Mouse (Mus musculus): ENCODE data around the gene Ipmk. TPM values are rescaled to one million over a fixed set of nuclear protein-coding genes. Genes with fewer than 3 reads are reported as not detected.
A peak's percentile ranks its signal among the peaks of the same experiment; 100 is the strongest.

Gene Ipmk
- polyA plus RNA-seq, 1 experiment = 17.5 TPM

GRCm38 (mm10) chr10:71361044-71361443 is 13.5 kb downstream of the Ipmk start:
- no peaks in the 10 kb centered on the region for H3K27me3 ChIP-seq (ENCODE audit: control insufficient read depth, insufficient read depth, low read length)
- TF ChIP-seq CTCF (IDR thresholded peaks at IDR 0.05; ENCODE audit: borderline replicate concordance, insufficient read depth, low read depth, low read length) (no peak), POLR2A (IDR thresholded peaks at IDR 0.05; ENCODE audit: borderline replicate concordance, insufficient read depth, low read length) (no peak)
- H3K4me3 ChIP-seq (replicated peaks; ENCODE audit: insufficient read depth, low read depth, low read length) = no peak overlapping the region
- no peak overlapping the region for H3K27ac ChIP-seq (ENCODE audit: insufficient read depth, low read length)
- H3K4me1 ChIP-seq (ENCODE audit: control insufficient read depth, insufficient read depth, low read length) = peaks cover 3% of the 10 kb centered on the region
- DNase-seq = no peak
- WGBS = 44% methylated on average over 7 of the region's 7 CpGs

- Histone ChIP-seq H3K4me1 (ENCODE audit: control insufficient read depth, insufficient read depth, low read length) (peaks cover 3% of the 10 kb centered on the region; the same call in 1 of the 2 replicates), H3K27ac (ENCODE audit: insufficient read depth, low read length) (no peak overlapping the region), H3K4me3 (replicated peaks; ENCODE audit: insufficient read depth, low read depth, low read length) (peak overlapping the region; percentile 8), H3K27me3 (ENCODE audit: control insufficient read depth, insufficient read depth, low read length) (no peaks in the 10 kb centered on the region)
- no peak for DNase-seq
- WGBS = 18% methylated on average over 18 of the region's 18 CpGs
- TF ChIP-seq POLR2A (IDR thresholded peaks at IDR 0.05; ENCODE audit: borderline replicate concordance, insufficient read depth, low read length) = no peak
- TF ChIP-seq CTCF (IDR thresholded peaks at IDR 0.05; ENCODE audit: borderline replicate concordance, insufficient read depth, low read depth, low read length) = no peak
These were observed 14.4 kb downstream of the Ipmk start for GRCm38 (mm10) chr10:71361836-71362562.

- Histone ChIP-seq H3K4me1 (ENCODE audit: control insufficient read depth, insufficient read depth, low read length) (peaks cover 3% of the 10 kb centered on the region; the same call in 1 of the 2 replicates), H3K4me3 (replicated peaks; ENCODE audit: insufficient read depth, low read depth, low read length) (no peak overlapping the region), H3K27ac (ENCODE audit: insufficient read depth, low read length) (no peak overlapping the region), H3K27me3 (ENCODE audit: control insufficient read depth, insufficient read depth, low read length) (no peaks in the 10 kb centered on the region)
- 73% methylated on average over 8 of the region's 8 CpGs for WGBS
- TF ChIP-seq CTCF (IDR thresholded peaks at IDR 0.05; ENCODE audit: borderline replicate concordance, insufficient read depth, low read depth, low read length) = no peak
- no peak for TF ChIP-seq POLR2A (IDR thresholded peaks at IDR 0.05; ENCODE audit: borderline replicate concordance, insufficient read depth, low read length)
- DNase-seq = no peak
These were observed 15.9 kb downstream of the Ipmk start for GRCm38 (mm10) chr10:71363440-71363839.

- Histone ChIP-seq H3K27ac (ENCODE audit: insufficient read depth, low read length) (no peak overlapping the region), H3K27me3 (ENCODE audit: control insufficient read depth, insufficient read depth, low read length) (no peaks in the 10 kb centered on the region), H3K4me1 (ENCODE audit: control insufficient read depth, insufficient read depth, low read length) (peaks cover 3% of the 10 kb centered on the region; the same call in 1 of the 2 replicates), H3K4me3 (replicated peaks; ENCODE audit: insufficient read depth, low read depth, low read length) (no peak overlapping the region)
- TF ChIP-seq POLR2A (IDR thresholded peaks at IDR 0.05; ENCODE audit: borderline replicate concordance, insufficient read depth, low read length) = no peak
- no peak for TF ChIP-seq CTCF (IDR thresholded peaks at IDR 0.05; ENCODE audit: borderline replicate concordance, insufficient read depth, low read depth, low read length)
- WGBS = 91% methylated on average over 10 of the region's 10 CpGs
- no peak for DNase-seq
These were observed 16.3 kb downstream of the Ipmk start for GRCm38 (mm10) chr10:71363858-71364257.

GRCm38 (mm10) chr10:71368128-71368940 is 20.8 kb downstream of the Ipmk start:
- no peak for TF ChIP-seq CTCF (IDR thresholded peaks at IDR 0.05; ENCODE audit: borderline replicate concordance, insufficient read depth, low read depth, low read length)
- no peak for TF ChIP-seq POLR2A (IDR thresholded peaks at IDR 0.05; ENCODE audit: borderline replicate concordance, insufficient read depth, low read length)
- WGBS = 87% methylated on average over 16 of the region's 16 CpGs
- H3K4me1 ChIP-seq (ENCODE audit: control insufficient read depth, insufficient read depth, low read length) = no peaks in the 10 kb centered on the region
- no peaks in the 10 kb centered on the region for H3K27me3 ChIP-seq (ENCODE audit: control insufficient read depth, insufficient read depth, low read length)
- H3K4me3 ChIP-seq (replicated peaks; ENCODE audit: insufficient read depth, low read depth, low read length) = no peak overlapping the region
- DNase-seq = no peak
- no peak overlapping the region for H3K27ac ChIP-seq (ENCODE audit: insufficient read depth, low read length)

- H3K4me3 ChIP-seq (replicated peaks; ENCODE audit: insufficient read depth, low read depth, low read length) = no peak overlapping the region
- WGBS = 83% methylated on average over 3 of the region's 3 CpGs
- no peak overlapping the region for H3K27ac ChIP-seq (ENCODE audit: insufficient read depth, low read length)
- no peak for TF ChIP-seq POLR2A (IDR thresholded peaks at IDR 0.05; ENCODE audit: borderline replicate concordance, insufficient read depth, low read length)
- TF ChIP-seq CTCF (IDR thresholded peaks at IDR 0.05; ENCODE audit: borderline replicate concordance, insufficient read depth, low read depth, low read length) = no peak
- no peaks in the 10 kb centered on the region for H3K27me3 ChIP-seq (ENCODE audit: control insufficient read depth, insufficient read depth, low read length)
- DNase-seq = no peak
- H3K4me1 ChIP-seq (ENCODE audit: control insufficient read depth, insufficient read depth, low read length) = no peaks in the 10 kb centered on the region
These were observed 21.9 kb downstream of the Ipmk start for GRCm38 (mm10) chr10:71369466-71369865.

- no peak for TF ChIP-seq POLR2A (IDR thresholded peaks at IDR 0.05; ENCODE audit: borderline replicate concordance, insufficient read depth, low read length)
- no peaks in the 10 kb centered on the region for H3K4me1 ChIP-seq (ENCODE audit: control insufficient read depth, insufficient read depth, low read length)
These were observed 24.3 kb downstream of the Ipmk start for GRCm38 (mm10) chr10:71371881-71372280.

GRCm38 (mm10) chr10:71373706-71374105 is 26.1 kb downstream of the Ipmk start:
- no peaks in the 10 kb centered on the region for H3K27me3 ChIP-seq (ENCODE audit: control insufficient read depth, insufficient read depth, low read length)
- no peaks in the 10 kb centered on the region for H3K4me1 ChIP-seq (ENCODE audit: control insufficient read depth, insufficient read depth, low read length)
- no peak for DNase-seq
- WGBS = 91% methylated on average over 11 of the region's 11 CpGs
- TF ChIP-seq CTCF (IDR thresholded peaks at IDR 0.05; ENCODE audit: borderline replicate concordance, insufficient read depth, low read depth, low read length) (no peak), POLR2A (IDR thresholded peaks at IDR 0.05; ENCODE audit: borderline replicate concordance, insufficient read depth, low read length) (no peak)
- no peak overlapping the region for H3K4me3 ChIP-seq (replicated peaks; ENCODE audit: insufficient read depth, low read depth, low read length)
- H3K27ac ChIP-seq (ENCODE audit: insufficient read depth, low read length) = no peak overlapping the region

More at GRCm38 (mm10) chr10:71371881-71372280, 24.3 kb downstream of the Ipmk start:
- no peak overlapping the region for H3K4me3 ChIP-seq (replicated peaks; ENCODE audit: insufficient read depth, low read depth, low read length)
- H3K27me3 ChIP-seq (ENCODE audit: control insufficient read depth, insufficient read depth, low read length) = no peaks in the 10 kb centered on the region
- no peak for DNase-seq
- no peak overlapping the region for H3K27ac ChIP-seq (ENCODE audit: insufficient read depth, low read length)
- WGBS = 84% methylated on average over 6 of the region's 6 CpGs

Data from cerebellum, adult 2 months (tissue).